Mouse (Mus musculus) c-Kit-negative CD71-positive TER-119-positive erythroid progenitor cells, embryonic 14.5 days (primary cell): ENCODE results near the gene Tlk1.

ENCODE experiments used
- DNase-seq: peaks from one replicate; pipeline ENCODE4 v3.0.0-alpha.2; 2013; ENCODE audit warnings: low read depth, low spot score

Tlk1 gene

DNA sequence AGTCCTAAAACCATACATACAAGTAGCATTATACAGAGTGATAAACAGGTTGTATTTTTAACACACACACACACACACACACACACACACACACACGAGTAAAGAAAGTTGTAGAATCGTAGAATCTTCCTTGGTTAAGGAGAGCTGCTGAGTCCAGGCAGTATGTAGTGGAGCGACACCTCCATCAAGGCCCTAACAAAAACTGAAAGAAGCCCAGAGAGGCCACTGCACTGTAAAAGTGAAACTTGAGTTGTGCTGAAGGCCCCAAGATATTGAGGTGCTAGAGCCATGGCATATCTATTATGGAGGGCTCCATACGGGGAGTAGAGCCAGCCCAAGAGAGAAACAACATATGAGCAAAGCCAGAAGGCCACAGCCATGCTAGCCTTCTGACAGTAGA, 32.3 kb downstream of the Tlk1 start:
- no peak for DNase-seq

GRCm38 (mm10) chr2:70790246-70790645, 35.3 kb downstream of the Tlk1 start:
- DNase-seq, result no peak

- DNase-seq, result no peak
Measured at GRCm38 (mm10) chr2:70789331-70789730, 36.2 kb downstream of the Tlk1 start.

DNA sequence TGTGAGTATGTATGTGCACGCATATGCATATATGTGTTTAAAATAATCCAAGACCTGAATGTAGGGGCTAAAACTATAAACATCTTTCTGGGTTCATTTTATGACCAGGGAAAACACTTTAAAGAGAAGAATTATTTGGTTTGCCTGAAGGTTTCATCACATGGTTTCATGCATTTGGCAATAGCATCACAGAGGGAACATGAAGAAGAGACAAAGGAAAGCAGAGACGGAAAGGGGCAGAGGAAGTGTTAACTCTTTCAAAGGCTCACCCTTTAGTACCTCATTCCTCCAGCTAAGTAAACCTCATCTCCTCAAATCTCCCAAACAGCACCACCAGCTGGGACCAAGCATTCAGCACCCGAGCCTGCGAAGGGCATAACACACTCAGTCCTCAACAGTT, 41.1 kb downstream of the Tlk1 start:
- no peak for DNase-seq

GRCm38 (mm10) chr2:70783504-70783903, 42.0 kb downstream of the Tlk1 start:
- DNase-seq, result no peak

DNA sequence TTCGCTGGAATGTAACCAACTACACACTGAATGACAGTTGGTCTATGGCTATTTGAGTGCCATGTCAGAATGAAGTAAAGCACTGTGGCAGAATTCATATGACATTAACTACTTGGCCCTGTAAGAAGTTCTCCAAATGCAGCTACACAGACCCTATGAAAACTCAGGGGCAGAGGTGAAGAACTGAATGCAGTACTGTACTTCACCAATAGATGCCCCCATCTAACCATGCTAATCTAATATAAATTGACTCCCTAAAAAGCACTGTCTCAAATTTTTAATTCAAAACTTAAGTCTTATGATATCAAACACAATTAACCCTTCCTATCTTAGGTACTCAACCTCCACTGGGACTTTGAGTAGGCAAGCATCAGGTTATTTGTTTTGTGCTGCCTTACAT, 45.9 kb downstream of the Tlk1 start:
- DNase-seq, result peak; percentile 5

- no peak for DNase-seq
Measured at GRCm38 (mm10) chr2:70776744-70777143, 48.8 kb downstream of the Tlk1 start.

DNA sequence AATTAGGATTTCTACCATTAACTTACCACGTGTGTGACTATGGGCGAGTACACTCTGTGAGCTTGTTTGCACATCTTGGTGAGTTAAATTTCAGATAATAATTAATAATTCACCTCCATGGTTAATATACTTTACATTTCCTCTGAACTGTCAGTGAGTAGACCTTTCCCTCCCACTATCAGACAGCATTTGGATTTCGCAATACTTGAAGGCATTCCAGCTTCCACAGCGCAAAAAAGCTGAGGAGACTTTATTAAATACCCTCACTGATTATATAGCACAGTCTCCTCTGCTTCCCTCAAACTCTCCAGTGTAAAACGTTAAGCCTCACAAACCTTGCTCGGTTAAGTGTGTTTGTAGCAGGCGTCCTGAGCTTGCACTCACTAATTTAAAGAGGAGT, 60.8 kb downstream of the Tlk1 start:
- no peak for DNase-seq

GRCm38 (mm10) chr2:70762741-70763140, 62.8 kb downstream of the Tlk1 start:
- DNase-seq, result no peak

GRCm38 (mm10) chr2:70752149-70752548, 73.4 kb downstream of the Tlk1 start:
- DNase-seq, result no peak

DNA sequence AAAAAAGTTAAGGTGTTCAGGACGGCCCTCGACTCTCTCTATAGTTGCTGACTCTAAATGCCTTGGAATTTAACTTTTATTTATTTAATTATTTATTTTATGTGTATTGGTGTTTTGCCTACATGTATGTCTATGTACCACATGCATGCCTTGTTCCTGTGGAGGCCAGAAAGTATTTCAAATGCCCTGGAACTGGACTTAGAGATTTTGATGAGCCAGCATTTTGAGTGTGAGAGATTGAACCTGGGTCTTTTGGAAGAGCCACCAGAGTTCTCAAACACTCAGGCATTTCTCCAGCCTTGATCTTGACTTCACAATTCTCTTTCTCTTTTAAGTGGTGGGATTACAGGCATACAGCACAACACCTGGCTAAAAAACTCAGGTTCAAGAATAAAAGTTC, 73.9 kb downstream of the Tlk1 start:
- DNase-seq, result no peak

DNA sequence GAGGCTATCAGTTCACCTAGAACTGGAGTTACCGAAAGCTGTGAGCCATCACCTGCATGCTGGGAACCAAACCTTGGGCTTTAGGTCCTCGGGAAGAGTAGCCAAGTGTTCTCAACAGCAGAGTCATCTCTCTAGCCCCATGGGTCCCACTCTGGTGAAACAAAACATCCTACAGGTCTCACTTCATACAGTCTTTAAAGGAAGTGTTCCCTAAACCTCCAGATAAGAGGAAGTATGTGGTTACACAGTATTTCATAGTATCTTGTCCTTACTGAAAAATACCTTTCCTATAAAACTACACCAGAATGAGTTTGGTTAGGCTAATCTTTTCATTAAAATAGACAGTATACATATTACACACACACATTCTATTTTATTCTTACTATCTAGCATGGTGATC, 82.9 kb downstream of the Tlk1 start:
- no peak for DNase-seq

DNA sequence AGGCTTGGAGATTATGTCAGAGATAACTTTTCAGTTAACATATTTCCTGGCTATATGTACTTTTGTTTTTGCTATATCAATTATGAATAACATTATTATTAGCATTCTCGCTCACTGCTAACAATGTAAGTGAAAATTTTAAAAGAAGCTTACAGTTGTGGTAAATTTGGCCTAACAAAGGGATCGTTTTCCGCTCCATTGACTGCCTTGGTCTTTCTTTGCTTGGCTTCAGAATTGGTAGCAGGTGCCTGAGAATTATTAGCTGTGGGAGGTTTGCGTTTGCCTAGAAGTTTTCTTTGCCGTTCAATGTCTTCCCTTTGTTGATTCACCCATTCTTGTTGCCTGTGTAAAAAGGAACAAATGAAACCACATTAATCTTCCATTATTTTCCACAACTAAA, 83.6 kb downstream of the Tlk1 start:
- no peak for DNase-seq

- DNase-seq, result no peak
Measured at GRCm38 (mm10) chr2:70736008-70736407, 89.5 kb downstream of the Tlk1 start.

DNA sequence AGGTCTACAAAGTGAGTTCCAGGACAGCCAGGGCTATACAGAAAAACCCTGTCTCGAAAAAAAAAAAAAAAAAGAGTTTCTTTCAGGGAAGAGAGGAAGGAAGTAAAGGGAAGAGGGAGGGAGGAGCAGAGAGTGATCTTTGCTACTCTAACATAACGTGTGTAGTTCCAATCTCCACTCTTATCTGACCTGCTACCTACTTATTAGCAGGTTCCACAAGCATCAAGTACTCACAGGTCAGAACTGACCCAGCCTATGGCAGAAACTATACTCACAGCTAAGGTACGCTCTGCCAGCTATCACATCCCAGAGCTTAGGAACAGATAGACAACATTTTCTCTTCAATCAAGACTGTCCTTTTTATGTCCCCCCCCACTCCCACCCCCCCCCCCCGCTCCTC, 90.0 kb downstream of the Tlk1 start:
- DNase-seq, result no peak

DNA sequence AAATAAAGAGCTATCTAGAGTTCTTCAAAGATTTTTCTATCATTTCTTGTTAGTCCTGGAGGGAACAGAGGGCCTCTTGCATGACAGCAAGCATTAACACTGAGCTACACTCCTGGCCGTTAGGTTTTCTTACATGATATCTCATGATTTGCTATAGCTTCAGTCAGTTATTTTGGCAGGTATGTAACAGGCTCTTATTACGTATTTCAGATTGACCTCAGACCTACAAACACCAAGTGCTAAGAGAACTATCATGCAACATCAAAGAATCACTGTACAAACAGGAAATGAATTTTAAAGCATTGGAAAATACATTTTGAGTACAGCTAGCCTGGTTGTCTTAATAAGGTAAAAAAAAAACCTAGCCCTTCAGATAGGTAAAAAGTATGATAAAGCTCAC, 98.4 kb downstream of the Tlk1 start:
- no peak for DNase-seq

DNA sequence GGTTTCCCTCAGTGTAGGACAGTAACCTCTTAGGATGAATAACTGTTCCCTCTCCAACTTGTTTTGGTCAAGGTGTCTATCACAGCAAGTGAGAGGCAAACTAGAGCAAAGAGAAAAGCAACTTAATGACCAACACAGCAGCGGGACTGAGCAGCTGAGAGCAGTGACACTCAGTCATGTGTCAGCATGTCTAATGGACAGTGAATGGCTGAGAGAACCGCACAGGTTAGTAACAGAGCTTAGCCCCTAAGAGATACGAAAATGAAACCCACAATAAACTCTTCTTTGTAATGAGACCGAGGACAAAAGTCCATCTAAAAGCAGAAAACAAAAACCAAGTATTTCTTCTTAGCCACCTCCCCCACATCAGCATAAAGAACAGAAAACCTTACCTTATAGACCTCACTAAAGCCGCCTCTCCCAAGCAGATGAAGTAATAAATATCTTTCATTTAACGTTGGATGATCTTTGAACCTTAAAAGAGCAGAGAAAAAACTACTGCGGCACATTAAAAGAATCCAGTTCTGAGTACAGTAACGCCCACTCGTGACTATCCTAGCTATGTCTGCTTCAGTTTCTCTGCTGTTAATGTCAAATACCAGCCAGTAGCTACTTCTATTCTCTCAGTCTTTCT, 101.8 kb downstream of the Tlk1 start:
- DNase-seq, result no peak

GRCm38 (mm10) chr2:70710878-70711277, 114.7 kb downstream of the Tlk1 start:
- no peak for DNase-seq

GRCm38 (mm10) chr2:70710236-70710635, 115.3 kb downstream of the Tlk1 start:
- no peak for DNase-seq

DNA sequence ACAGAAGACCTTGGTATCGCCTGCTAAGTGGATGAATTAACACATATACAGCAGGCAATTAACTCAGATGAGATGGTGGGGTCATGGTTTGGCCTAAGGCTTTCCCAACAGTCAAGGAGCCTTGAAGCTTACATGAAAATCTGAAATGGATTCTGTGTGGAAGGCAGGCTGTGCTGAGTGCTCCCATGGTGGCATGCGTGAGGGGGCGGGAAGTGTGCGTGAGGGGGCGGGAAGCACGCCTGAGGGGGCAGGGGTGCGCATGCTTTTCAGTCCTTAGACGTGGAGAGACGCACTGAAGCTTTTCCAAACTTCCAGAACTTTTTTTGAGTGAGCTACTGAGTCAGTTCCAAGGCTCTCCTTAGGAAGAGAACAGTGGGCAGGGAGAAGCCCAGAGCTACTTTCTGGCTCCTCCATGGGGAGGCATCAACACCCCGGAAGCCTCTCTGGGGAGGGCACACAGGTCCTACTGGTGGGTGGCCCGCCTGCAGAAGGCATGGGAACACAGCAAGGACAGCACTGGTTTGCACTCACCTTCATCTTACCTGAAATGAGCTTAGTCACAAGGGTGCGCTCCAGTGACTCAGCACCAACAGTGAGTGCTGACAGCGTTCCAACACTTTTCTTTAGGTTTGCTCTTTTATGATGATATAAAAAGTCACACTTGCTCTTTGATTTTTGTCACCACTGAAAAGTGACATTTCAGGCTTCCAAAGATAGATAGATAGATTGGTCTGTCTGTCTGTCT, 116.4 kb downstream of the Tlk1 start:
- DNase-seq, result no peak

DNA sequence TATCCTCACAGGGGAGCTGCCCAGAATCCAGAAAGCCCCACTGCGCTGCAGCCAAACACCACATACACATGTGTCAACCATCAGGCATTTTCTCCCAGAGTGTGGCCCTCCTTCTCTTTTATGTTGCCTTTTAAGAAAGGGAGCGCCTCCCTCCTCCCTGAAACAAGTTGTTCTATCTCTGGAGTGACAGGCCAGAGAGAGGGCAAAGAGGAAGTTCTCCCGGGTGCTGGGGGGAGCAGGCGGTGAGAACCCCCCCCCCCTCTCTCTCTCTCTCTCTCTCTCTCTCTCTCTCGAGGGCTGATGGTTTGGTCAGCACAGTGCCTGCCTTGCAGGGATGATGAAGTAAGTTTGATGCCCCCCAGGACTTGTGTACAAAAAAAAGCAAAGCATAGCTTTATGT, 123.1 kb downstream of the Tlk1 start:
- DNase-seq, result no peak

DNA sequence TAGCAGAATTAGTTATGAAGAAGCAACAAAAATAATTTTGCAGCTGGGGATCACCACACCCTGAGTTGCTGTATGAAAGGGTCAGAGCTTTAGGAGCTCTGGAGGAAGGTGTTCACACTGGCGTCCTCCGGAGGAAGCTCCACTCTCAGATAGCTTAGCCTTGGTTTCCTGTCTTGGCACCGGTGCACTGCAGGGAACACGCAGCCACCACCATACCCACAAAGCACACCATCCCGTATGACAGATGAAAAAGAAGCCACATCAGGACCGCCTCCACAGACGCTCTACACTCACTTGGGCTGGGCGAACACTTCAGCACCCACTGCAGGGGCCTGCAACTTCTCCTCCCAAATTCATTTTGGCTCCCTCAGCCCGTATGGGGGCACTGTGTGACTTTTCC, 124.0 kb downstream of the Tlk1 start:
- DNase-seq, result no peak

GRCm38 (mm10) chr2:70700851-70701250, 124.7 kb downstream of the Tlk1 start:
- DNase-seq, result no peak

DNA sequence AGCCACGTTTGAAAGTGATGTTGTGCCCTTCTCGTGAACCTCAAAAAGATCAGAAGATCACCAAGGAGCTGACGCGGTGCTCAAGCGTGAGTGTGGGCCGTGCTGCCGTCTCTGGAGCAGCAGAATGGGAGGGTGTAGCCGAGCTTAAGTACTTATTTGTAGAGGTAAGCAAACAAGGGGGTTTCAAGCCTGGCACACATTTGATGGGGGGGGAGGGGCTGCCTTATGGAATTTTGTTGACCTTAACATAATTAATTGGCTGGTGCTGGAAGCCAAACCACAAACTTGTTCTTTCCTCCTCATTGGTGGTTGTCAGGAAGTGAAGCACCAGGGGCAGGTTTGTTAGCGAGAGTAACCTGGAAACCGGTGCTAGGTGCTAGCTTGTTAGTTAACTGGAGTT, 129.8 kb downstream of the Tlk1 start:
- DNase-seq, result no peak
